Mouse (Mus musculus): ENCODE data around the gene Hist1h3c. TPM values are rescaled to one million over a fixed set of nuclear protein-coding genes. Genes with fewer than 3 reads are reported as not detected.
A peak's percentile ranks its signal among the peaks of the same experiment; 100 is the strongest.
"Not testable (repeated sequence)": the region's sequence is repeated elsewhere in the genome, so short reads cannot be mapped to it uniquely, and the experiment has no call there.

Gene Hist1h3c
- polyA plus RNA-seq (2015; fragmentation: Nextera tagmentation; extraction: Ambion mirVana), result 5.5 and 5.7 TPM in 2 replicates

GRCm38 (mm10) chr13:23745381-23746161, at the start of gene Hist1h3c:
TSS of gene Hist1h3c (minus strand) at chr13:23745602.
- peak within 1 kb of the TSS; percentile 62 for H3K4me2 ChIP-seq
- H3K9ac ChIP-seq, result peak within 1 kb of the TSS; percentile 54
- H3K27me3 ChIP-seq (replicated peaks), result no peaks in the 10 kb centered on the region
- ATAC-seq (ENCODE audit: insufficient read depth, low FRiP score, low read depth), result peak; percentile 67
- under 1% methylated on average over 28 of the region's 28 CpGs for WGBS
- H3K27ac ChIP-seq, result peak within 1 kb of the TSS; percentile 100
- H3K36me3 ChIP-seq, result no peaks in the 10 kb centered on the region
- peaks cover 9% of the 10 kb centered on the region; the same call in 1 of the 2 replicates for H3K4me1 ChIP-seq
- H3K4me3 ChIP-seq (replicated peaks), result peak within 1 kb of the TSS; percentile 44
- H3K9me3 ChIP-seq, result no peaks in the 10 kb centered on the region

- Histone ChIP-seq H3K4me2 (no peak overlapping the region), H3K36me3 (no peaks in the 10 kb centered on the region), H3K4me3 (replicated peaks) (no peak overlapping the region), H3K9ac (no peak overlapping the region), H3K27ac (no peak overlapping the region), H3K27me3 (replicated peaks) (no peaks in the 10 kb centered on the region), H3K9me3 (no peaks in the 10 kb centered on the region), H3K4me1 (no peaks in the 10 kb centered on the region)
- no peak for ATAC-seq (ENCODE audit: insufficient read depth, low FRiP score, low read depth)
- WGBS, result 43% methylated on average over 2 of the region's 2 CpGs
These were observed 47.1 kb upstream of the Hist1h3c start for GRCm38 (mm10) chr13:23792520-23792919.

- Histone ChIP-seq H3K27ac (no peak overlapping the region), H3K4me2 (no peak overlapping the region), H3K9me3 (no peaks in the 10 kb centered on the region), H3K27me3 (replicated peaks) (no peaks in the 10 kb centered on the region), H3K36me3 (no peaks in the 10 kb centered on the region), H3K4me1 (no peaks in the 10 kb centered on the region), H3K4me3 (replicated peaks) (no peak overlapping the region), H3K9ac (no peak overlapping the region)
- 77% methylated on average over 4 of the region's 4 CpGs for WGBS
- no peak for ATAC-seq (ENCODE audit: insufficient read depth, low FRiP score, low read depth)
These were observed 33.6 kb upstream of the Hist1h3c start for GRCm38 (mm10) chr13:23779025-23779424.

GRCm38 (mm10) chr13:23778339-23778738, 32.9 kb upstream of the Hist1h3c start:
- Histone ChIP-seq H3K4me2 (no peak overlapping the region), H3K4me1 (no peaks in the 10 kb centered on the region), H3K4me3 (replicated peaks) (no peak overlapping the region), H3K27me3 (replicated peaks) (no peaks in the 10 kb centered on the region), H3K36me3 (no peaks in the 10 kb centered on the region), H3K9me3 (no peaks in the 10 kb centered on the region), H3K27ac (no peak overlapping the region), H3K9ac (no peak overlapping the region)
- WGBS, result 89% methylated on average over 7 of the region's 7 CpGs
- no peak for ATAC-seq (ENCODE audit: insufficient read depth, low FRiP score, low read depth)

GRCm38 (mm10) chr13:23772561-23773313, 27.3 kb upstream of the Hist1h3c start:
- 19% methylated on average over 21 of the region's 21 CpGs for WGBS
- peak; percentile 92 for ATAC-seq (ENCODE audit: insufficient read depth, low FRiP score, low read depth)

GRCm38 (mm10) chr13:23769613-23770012, 24.2 kb upstream of the Hist1h3c start, which contains the start of gene Trim38:
TSS of gene Trim38 (plus strand) at chr13:23769913.
- not testable (repeated sequence) for ATAC-seq (ENCODE audit: insufficient read depth, low FRiP score, low read depth)

More at GRCm38 (mm10) chr13:23772561-23773313, 27.3 kb upstream of the Hist1h3c start:
- no peak overlapping the region for H3K4me3 ChIP-seq (replicated peaks)
- H3K4me2 ChIP-seq, result peak overlapping the region; percentile 44
- 0 out of 2 replicates have a peak, but pooled peaks cover 6% of the 10 kb centered on the region for H3K4me1 ChIP-seq
- no peak overlapping the region for H3K9ac ChIP-seq
- no peaks in the 10 kb centered on the region for H3K27me3 ChIP-seq (replicated peaks)
- no peaks in the 10 kb centered on the region for H3K36me3 ChIP-seq
- H3K9me3 ChIP-seq, result no peaks in the 10 kb centered on the region
- no peak overlapping the region for H3K27ac ChIP-seq

GRCm38 (mm10) chr13:23768834-23769397, 23.5 kb upstream of the Hist1h3c start:
- H3K9ac ChIP-seq, result no peak overlapping the region
- 54% methylated on average over 5 of the region's 5 CpGs for WGBS
- H3K4me2 ChIP-seq, result no peak overlapping the region
- no peaks in the 10 kb centered on the region for H3K27me3 ChIP-seq (replicated peaks)
- peaks cover 12% of the 10 kb centered on the region for H3K4me1 ChIP-seq
- no peak overlapping the region for H3K27ac ChIP-seq
- H3K9me3 ChIP-seq, result no peaks in the 10 kb centered on the region
- no peak overlapping the region for H3K4me3 ChIP-seq (replicated peaks)
- H3K36me3 ChIP-seq, result no peaks in the 10 kb centered on the region
- ATAC-seq (ENCODE audit: insufficient read depth, low FRiP score, low read depth), result no peak

More at GRCm38 (mm10) chr13:23769613-23770012, 24.2 kb upstream of the Hist1h3c start, which contains the start of gene Trim38:
- 78% methylated on average over 2 of the region's 2 CpGs for WGBS
- not testable (repeated sequence) for H3K36me3 ChIP-seq; H3K4me2 ChIP-seq; H3K4me3 ChIP-seq (replicated peaks); H3K27ac ChIP-seq; H3K9ac ChIP-seq; H3K9me3 ChIP-seq; H3K27me3 ChIP-seq (replicated peaks); H3K4me1 ChIP-seq

GRCm38 (mm10) chr13:23766772-23767171, 21.4 kb upstream of the Hist1h3c start:
- Histone ChIP-seq H3K9ac (no peak overlapping the region), H3K27ac (no peak overlapping the region), H3K4me1 (peaks cover 9% of the 10 kb centered on the region), H3K4me3 (replicated peaks) (no peak overlapping the region), H3K36me3 (no peaks in the 10 kb centered on the region), H3K4me2 (no peak overlapping the region), H3K9me3 (no peaks in the 10 kb centered on the region), H3K27me3 (replicated peaks) (no peaks in the 10 kb centered on the region)
- no peak for ATAC-seq (ENCODE audit: insufficient read depth, low FRiP score, low read depth)

- WGBS, result 60% methylated on average over 1 of the region's 1 CpGs
- Histone ChIP-seq H3K27me3 (replicated peaks) (no peaks in the 10 kb centered on the region), H3K4me3 (replicated peaks) (no peak overlapping the region), H3K36me3 (no peaks in the 10 kb centered on the region), H3K9me3 (no peaks in the 10 kb centered on the region), H3K27ac (no peak overlapping the region), H3K9ac (no peak overlapping the region), H3K4me1 (peaks cover 12% of the 10 kb centered on the region), H3K4me2 (no peak overlapping the region)
- ATAC-seq (ENCODE audit: insufficient read depth, low FRiP score, low read depth), result no peak
These were observed 19.7 kb upstream of the Hist1h3c start for GRCm38 (mm10) chr13:23765172-23765513.

GRCm38 (mm10) chr13:23764324-23765171, 19.1 kb upstream of the Hist1h3c start:
- WGBS, result 31% methylated on average over 12 of the region's 12 CpGs
- no peaks in the 10 kb centered on the region for H3K9me3 ChIP-seq
- peaks cover 15% of the 10 kb centered on the region for H3K4me1 ChIP-seq
- H3K4me3 ChIP-seq (replicated peaks), result peak overlapping the region; percentile 55
- no peaks in the 10 kb centered on the region for H3K36me3 ChIP-seq
- no peaks in the 10 kb centered on the region for H3K27me3 ChIP-seq (replicated peaks)
- peak overlapping the region; percentile 89 for H3K4me2 ChIP-seq
- no peak for ATAC-seq (ENCODE audit: insufficient read depth, low FRiP score, low read depth)
- peak overlapping the region; percentile 92 for H3K27ac ChIP-seq
- H3K9ac ChIP-seq, result peak overlapping the region; percentile 45

GRCm38 (mm10) chr13:23763586-23764323, 18.4 kb upstream of the Hist1h3c start, which contains the start of gene Hist1h1a:
TSS of gene Hist1h1a (plus strand) at chr13:23763666.
- WGBS, result 2% methylated on average over 34 of the region's 34 CpGs
- H3K4me2 ChIP-seq, result peak within 1 kb of the TSS; percentile 89

More at GRCm38 (mm10) chr13:23763586-23764323, 18.4 kb upstream of the Hist1h3c start, which contains the start of gene Hist1h1a:
- Histone ChIP-seq H3K4me1 (peaks cover 15% of the 10 kb centered on the region), H3K9ac (peak within 1 kb of the TSS; percentile 45), H3K27me3 (replicated peaks) (no peaks in the 10 kb centered on the region), H3K9me3 (no peaks in the 10 kb centered on the region), H3K4me3 (replicated peaks) (peak within 1 kb of the TSS; percentile 55), H3K27ac (peak within 1 kb of the TSS; percentile 92), H3K36me3 (no peaks in the 10 kb centered on the region)
- peak; percentile 74 for ATAC-seq (ENCODE audit: insufficient read depth, low FRiP score, low read depth)
